Mouse (Mus musculus): ENCODE data around the gene Naa20.

DNA sequence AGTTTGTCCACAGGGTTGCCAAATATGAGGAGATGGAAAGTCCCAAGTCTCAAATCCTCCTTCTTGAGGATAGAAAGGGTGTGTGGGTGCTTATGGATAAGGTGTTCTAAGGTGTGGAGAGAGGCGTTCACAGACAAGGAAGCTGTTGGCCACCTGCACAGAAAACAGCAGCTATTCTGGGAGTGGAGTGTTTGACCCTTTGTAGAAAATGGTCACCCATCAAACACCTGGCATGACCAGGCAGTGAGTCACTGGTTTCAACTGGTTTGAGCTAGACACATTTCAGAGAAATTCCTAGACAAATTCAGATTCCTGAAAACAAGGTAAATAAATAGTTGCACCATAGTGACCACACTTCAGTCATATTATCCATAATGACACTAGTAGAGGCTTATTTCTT, 29.8 kb upstream of the Naa20 start:
- TF ChIP-seq CTCF (IDR thresholded peaks at IDR 0.05; ENCODE audit: low read depth, low read length) (no peak), POLR2A (IDR thresholded peaks at IDR 0.05; ENCODE audit: borderline replicate concordance, low read depth, low read length) (no peak)
